Mouse (Mus musculus): Measurements from ENCODE around the gene Gm43064. TPM values are rescaled to one million over a fixed set of nuclear protein-coding genes. Genes with fewer than 3 reads are reported as not detected.

The Gm43064 gene
- total RNA-seq, 2 experiments from 2014 or later, result 0.30 to 0.45 TPM

GRCm38 (mm10) chr3:103852565-103853299 lies 43.4 kb downstream of the Gm43064 start:
- DNase-seq (ENCODE audit: low spot score in 2 of 2), result peak; percentile 22 to 55

GRCm38 (mm10) chr3:103853804-103854203 lies 44.4 kb downstream of the Gm43064 start:
- DNase-seq (ENCODE audit: low spot score in 2 of 2), result no peak

DNA sequence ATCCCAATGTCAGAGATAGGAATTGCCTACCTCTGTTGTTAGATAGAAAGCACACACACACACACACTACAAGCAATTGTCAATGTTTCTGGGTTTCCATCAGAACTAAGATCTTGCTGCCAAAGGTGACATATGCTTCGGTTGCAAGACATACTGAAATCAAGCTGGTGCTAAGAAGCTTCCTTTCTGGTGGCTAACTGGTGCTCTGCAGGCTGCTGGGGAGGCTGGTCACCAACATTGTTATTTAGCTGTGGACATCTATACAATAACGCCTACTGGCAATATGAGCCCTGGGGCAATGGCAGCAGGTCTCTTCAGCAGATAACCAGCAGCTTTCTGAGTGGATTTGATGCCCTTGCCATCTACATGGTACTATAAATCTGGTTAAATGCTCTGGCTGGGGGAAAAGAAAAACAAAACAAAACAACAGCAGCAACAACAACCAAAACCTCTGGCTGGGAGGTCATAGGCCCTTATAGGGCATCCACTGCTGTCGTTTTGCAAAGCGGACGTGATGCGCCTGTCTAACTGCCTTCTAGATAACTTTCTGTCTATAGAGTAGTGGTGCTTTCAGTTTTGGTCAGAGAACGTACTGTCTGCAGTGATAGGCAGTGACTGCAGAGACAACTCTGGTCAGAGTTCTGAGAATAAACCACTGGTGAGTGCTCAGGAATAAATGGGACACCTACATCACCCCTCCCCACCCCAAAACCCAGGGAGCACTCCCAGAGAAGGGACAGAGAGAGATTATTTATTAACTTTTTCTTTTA lies 47.8 kb downstream of the Gm43064 start:
- no peak for DNase-seq (ENCODE audit: low spot score in 2 of 2)

DNA sequence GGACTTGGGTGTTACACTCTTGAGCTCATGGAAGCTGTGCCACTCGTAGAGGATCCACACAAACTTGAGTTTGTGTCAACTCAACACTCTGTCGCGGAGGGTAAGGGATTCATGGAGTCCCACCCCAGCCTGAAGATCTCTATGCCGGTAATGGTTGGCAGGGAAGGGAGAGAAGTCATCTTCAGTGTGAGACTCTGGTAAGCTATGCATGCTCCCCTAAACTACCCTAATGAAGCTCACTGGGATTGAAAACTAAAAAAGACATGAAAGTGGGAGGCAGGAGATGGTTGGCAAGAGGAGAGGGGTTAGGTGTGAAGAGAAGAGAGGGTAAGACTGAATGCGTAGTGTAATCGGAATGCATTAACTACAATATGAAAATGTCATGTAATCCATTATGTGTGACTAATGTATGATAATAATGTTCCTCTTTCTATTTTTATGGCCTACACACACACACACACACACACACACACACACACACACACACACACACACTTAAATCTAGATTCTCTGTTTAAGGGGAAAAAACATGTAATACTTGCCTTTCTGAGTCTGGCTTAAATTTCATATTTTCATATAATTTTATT lies 48.7 kb downstream of the Gm43064 start:
- no peak for DNase-seq (ENCODE audit: low spot score in 2 of 2)

DNA sequence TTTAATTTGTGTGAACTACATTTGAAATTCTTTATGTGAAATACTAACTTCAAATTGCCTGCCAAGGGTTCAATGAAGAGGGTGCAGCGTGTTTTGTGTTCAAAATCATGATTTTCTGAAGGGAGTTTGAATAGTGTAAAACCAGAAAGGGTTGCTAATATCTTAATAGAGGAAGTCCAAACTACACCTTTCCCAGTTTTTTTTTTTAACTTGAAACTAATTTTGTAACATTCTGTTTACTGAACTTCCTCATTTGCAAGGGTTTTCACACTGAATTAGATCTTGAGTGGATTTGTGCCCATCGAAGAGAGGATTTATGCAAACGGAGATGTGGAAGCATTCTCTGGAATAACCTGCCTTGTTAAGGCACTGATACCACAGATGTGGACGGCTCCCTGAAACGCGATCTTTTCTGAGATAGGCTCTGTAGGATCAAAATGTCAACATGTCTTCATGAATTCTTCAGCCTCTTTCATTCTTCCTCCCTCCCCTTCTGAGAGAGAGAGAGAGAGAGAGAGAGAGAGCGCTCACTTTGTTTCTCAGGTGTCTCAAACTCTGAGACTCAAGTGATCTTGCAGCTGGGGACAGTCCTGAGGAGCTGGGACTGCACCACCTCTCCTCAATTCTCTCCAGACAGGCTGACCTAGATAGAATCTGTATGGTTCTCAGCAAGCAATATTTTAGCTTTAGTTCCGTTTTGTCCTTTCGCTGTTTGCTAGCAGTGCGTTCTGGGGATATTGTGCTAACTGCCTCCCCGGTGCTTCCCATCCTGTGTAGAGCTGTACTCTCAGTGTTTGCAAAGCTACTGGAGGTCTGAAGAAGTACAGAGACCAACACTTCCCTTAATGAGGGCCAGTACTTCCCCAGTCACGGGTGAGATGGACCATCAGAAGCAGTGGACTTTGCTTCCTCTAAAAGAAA lies 49.8 kb downstream of the Gm43064 start, which contains the start of gene Ptpn22:
Gene Ptpn22 (plus strand): TSS at position 915 of the 921 bp plus-strand sequence.
- no peak for DNase-seq (ENCODE audit: low spot score in 2 of 2)

DNA sequence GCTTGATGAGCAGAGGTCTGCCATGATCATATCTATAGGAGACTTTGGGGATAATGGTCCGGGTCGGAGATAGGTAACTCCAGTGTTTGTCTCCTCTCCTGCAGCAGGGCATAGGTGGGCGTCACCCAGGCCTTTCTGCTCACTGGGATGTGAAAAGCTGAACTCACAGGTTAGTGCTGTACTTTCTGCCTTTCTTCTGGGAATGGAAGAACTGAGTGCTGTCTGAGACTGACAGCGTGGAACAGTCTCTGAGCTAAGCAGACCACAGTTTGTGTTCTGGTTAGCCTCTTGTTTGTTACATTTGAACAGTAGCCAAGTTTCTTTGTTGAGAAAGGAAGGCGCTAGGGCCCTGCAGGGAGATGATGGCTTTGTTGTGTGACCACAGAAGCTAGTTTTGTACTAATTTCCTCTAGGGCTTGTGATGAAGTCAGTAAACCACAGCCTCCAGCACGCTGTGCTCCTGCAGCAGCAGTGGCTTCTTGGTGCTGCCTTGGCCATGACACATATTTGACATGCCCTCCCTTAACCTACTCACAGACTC lies 50.5 kb downstream of the Gm43064 start:
- DNase-seq (ENCODE audit: low spot score in 2 of 2), result no peak

DNA sequence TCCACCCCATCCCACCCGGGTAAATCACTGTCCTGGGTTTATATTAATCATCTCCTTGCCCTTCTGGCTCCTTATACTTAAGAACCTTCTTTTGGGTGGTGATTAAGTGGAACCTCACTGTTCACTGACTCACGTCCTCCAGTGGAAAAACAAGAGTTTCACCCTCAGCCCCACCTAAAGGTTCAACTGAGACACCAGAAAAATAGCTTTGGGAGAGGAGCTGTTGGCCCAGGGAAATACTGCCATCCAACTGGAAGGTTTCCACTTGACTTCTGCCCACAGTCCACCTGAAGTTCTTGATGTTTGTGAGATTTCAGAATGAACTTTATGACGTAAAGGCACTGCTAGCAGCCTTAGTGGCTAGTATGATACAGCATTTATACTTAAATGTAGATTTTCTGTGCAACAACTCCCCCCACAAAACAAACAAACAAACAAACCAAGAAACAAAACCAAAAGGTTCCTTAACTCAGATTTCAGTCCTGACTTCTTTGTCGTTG lies 53.4 kb downstream of the Gm43064 start:
- no peak for DNase-seq (ENCODE audit: low spot score in 2 of 2)

DNA sequence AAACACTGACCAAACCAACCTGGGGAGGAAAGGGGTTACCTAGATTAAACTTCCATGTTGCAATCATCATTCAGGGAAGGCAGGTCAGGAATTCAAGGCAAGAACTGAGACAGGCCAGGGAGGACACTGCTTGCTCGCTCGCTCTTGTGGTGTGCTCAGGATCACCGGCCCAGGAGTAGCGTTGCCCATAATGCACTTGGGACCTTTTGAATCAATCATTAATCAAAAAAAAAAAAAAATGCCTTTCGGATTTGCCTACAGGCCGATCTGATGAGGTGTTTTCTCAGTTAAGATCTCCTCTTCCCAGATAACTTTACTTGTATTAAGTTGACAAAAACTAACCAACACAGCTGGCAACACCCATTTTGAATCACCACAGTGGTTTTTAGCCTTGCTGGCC lies 54.8 kb downstream of the Gm43064 start:
- no peak for DNase-seq (ENCODE audit: low spot score in 2 of 2)

DNA sequence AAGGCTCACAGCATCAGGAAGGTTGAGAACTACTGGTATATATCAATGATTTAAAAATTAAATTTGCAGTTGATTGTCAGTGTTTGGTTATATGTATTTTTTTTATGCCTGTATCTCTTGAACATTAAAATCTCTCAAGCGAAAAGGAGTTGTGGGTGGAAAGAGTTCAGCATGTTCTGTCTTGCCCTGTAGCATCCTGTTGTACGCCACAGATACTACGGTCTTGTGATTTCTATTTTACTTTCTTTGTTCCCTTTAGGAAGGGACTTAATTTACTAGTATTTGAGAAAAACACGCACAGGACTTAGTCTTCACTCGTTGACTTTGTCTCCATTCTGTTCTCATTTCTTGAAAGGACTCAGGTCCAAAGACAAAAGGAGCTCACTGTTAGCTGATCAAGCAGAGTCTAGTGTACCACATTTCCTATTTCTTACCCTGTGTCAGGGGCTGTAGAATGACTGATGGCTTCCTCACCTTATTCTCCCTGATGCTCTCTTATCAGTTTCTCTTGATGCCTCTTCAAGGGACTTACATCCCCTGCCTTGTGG lies 58.1 kb downstream of the Gm43064 start:
- DNase-seq (ENCODE audit: low spot score in 2 of 2), result no peak

DNA sequence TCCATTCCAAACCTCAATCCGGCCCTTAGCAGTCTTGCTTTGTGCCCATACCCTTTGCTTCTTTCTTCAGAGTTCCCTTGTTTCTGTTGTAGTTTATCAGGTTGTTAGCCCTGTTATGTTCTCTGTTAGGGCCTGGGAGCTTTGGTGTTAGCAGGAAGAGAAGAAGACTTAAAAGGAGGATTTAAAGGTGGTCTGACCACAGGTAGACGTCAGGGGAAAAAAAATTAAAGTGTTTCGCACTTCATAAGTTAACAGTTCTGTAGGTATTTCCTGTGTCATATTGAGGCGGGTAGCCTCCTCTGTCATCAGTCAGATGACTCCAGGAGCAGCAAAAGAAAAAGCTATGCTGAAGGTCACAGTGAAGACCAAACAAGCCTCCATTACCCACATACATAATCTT lies 58.6 kb downstream of the Gm43064 start:
- no peak for DNase-seq (ENCODE audit: low spot score in 2 of 2)

DNA sequence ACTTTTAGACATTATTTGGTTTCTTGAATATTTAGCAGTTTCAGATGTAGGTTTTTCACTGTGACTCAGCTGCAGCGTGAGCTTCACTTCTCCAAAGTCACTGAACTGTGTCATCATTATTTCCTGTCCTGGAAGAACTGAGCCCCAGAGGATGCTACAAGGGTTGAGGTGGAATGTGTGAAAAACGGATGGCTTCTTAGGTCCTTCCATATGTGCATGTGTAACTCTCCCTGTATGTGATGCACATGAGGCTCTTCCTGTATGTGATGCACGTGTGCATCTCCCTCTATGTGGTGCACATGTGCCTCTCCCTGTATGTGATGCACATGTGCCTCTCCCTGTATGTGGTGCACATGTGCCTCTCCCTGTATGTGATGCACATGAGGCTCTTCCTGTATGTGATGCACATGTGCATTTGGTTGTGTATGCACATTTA lies 63.3 kb downstream of the Gm43064 start:
- DNase-seq (ENCODE audit: low spot score in 2 of 2), result no peak

- no peak for DNase-seq (ENCODE audit: low spot score in 2 of 2)
Observed at GRCm38 (mm10) chr3:103874329-103874728, 65.0 kb downstream of the Gm43064 start.

DNA sequence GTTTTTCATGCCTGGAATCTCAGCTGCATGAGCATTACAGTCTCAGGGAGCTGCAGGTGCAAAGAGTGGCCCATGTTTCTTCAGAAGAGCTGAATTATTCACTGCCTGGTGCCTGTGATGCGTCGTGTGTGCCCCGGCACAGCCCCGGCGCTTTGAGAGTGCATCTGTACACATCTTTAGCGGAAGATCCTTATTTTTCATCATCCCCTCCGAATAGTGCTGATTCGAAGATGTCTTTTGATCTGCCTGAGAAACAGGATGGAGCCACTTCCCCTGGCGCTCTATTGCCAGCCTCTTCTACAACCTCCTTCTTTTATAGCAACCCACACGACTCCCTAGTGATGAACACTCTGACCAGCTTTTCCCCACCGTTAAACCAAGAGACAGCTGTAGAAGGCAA lies 76.6 kb downstream of the Gm43064 start:
- no peak for DNase-seq (ENCODE audit: low spot score in 2 of 2)

DNA sequence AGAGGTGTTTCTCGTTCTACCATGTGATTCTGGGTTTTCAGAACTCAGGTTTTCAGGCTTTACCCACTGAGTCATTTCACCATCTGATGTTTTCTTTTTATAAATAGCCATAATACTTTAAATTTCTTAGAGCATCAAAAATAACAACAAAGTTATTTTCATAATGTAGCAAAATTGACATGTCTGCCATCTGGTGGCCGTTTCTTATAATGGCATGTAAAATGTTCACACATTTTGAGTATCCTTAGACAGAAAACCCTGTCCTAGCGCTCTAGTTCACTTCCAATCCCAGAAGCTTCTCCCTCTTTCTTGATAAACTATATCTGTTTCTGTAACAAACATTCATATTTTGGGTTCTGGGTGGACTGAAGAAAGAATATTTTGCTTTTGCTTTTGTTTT lies 78.2 kb downstream of the Gm43064 start:
- DNase-seq (ENCODE audit: low spot score in 2 of 2), result peak; percentile 12 to 68

Other genes starting within 250 kb of the Gm43064 start
- gene Syt6, start 234.3 kb upstream of the Gm43064 start, total RNA-seq (2021), result 1 to 10 TPM; 8.3 to 8.8 TPM
- gene Atg4a-ps, start 163.5 kb upstream of the Gm43064 start, total RNA-seq (2021), result under 1 TPM in 1 of 2 experiments, not detected in 1; 0.90 TPM
- gene Olfml3, start 71.6 kb upstream of the Gm43064 start, total RNA-seq (2021), result 10 to 100 TPM; 11.1 to 12.6 TPM
- not detected for gene Gm10964, start 70.2 kb upstream of the Gm43064 start, total RNA-seq (2021)
- 10 to 100 TPM; 91.2 to 91.3 TPM for gene Hipk1, start 18.0 kb upstream of the Gm43064 start, total RNA-seq (2021)
- gene Dclre1b, start 129 bp upstream of the Gm43064 start, total RNA-seq (2021), result 1 to 10 TPM; 8.9 to 9.1 TPM
- 10 to 100 TPM; 13.0 to 16.2 TPM for gene Ap4b1, start 53 bp upstream of the Gm43064 start, total RNA-seq (2021)
- 1 to 10 TPM in 1 of 2 experiments, under 1 TPM in 1; 0.88 to 1.2 TPM for gene Bcl2l15, start 23.0 kb downstream of the Gm43064 start, total RNA-seq (2021)
- 1 to 10 TPM; 1.2 to 1.5 TPM for gene Ptpn22, start 50.2 kb downstream of the Gm43064 start, total RNA-seq (2021)
- 10 to 100 TPM; 16.5 to 17.3 TPM for gene Rsbn1, start 104.5 kb downstream of the Gm43064 start, total RNA-seq (2021)
- gene Phtf1, start 158.5 kb downstream of the Gm43064 start, total RNA-seq (2021), result 10 to 100 TPM; 39.2 to 39.7 TPM

Measured in layer of hippocampus, postnatal 14 days (tissue).